Mouse (Mus musculus) kidney, embryonic 16.5 days (tissue): ENCODE data around the gene Zfp451. TPM values are rescaled to one million over a fixed set of nuclear protein-coding genes. Genes with fewer than 3 reads are reported as not detected.

ENCODE experiments used
- ATAC-seq: fragments of 200-750 bp; cut with Nextera tagmentation; 2 replicates; pipeline ENCODE4 v1.8.0; 2017; ENCODE audit warnings: moderate TSS enrichment; ENCODE audit not compliant: low FRiP score, low TSS enrichment
- H3K27ac ChIP-seq: fragments of 300-500 bp; sonication (generic); 2 replicates; pipeline ENCODE4 v1.5.1; 2014; ENCODE audit warnings: low read length
- H3K27me3 ChIP-seq: fragments of 300-500 bp; sonication (generic); 2 replicates; pipeline ENCODE4 v1.6.1; 2014; ENCODE audit warnings: low read length, control low read depth, mixed read lengths; ENCODE audit not compliant: insufficient read depth
- H3K36me3 ChIP-seq: fragments of 300-500 bp; sonication (generic); 2 replicates; pipeline ENCODE4 v1.6.1; 2014; ENCODE audit warnings: low read length, control low read depth, mixed read lengths; ENCODE audit not compliant: insufficient read depth
- H3K4me1 ChIP-seq: fragments of 300-500 bp; sonication (generic); 2 replicates; pipeline ENCODE4 v1.6.1; 2014; ENCODE audit warnings: low read length, control low read depth, mixed read lengths; ENCODE audit not compliant: insufficient read depth
- H3K4me2 ChIP-seq: fragments of 300-500 bp; sonication (generic); replicated peaks from 2 replicates; pipeline ENCODE4 v1.6.1; 2014; ENCODE audit warnings: low read depth, low read length
- H3K4me3 ChIP-seq: fragments of 300-500 bp; sonication (generic); 2 replicates; pipeline ENCODE4 v1.5.1; 2014; ENCODE audit warnings: mild to moderate bottlenecking, low read length
- H3K9ac ChIP-seq: fragments of 300-500 bp; sonication (generic); replicated peaks from 2 replicates; pipeline ENCODE4 v1.6.1; 2014; ENCODE audit warnings: low read length
- H3K9me3 ChIP-seq: fragments of 300-500 bp; sonication (generic); 2 replicates; pipeline ENCODE4 v1.6.1; 2016; ENCODE audit warnings: low read length, control low read depth
- WGBS: fragments of 180-500 bp; shearing (Covaris S2); extraction: QIAGEN DNeasy Blood & Tissue Kit; methylation state at CpG from one replicate; pipeline ENCODE4 v1.1.7; 2014; 5-methylcytosine and 5-hydroxymethylcytosine counted together
- polyA plus RNA-seq: library from polyadenylated mRNA; unstranded; fragments of >200 nt; fragmentation: Nextera tagmentation; extraction: Ambion mirVana; gene quantifications from 2 replicates; pipeline ENCODE4 v1.2.1, GENCODE M21; 2015

The Zfp451 gene
- polyA plus RNA-seq, 1 experiment from 2014 or later, result 26.4 TPM

DNA sequence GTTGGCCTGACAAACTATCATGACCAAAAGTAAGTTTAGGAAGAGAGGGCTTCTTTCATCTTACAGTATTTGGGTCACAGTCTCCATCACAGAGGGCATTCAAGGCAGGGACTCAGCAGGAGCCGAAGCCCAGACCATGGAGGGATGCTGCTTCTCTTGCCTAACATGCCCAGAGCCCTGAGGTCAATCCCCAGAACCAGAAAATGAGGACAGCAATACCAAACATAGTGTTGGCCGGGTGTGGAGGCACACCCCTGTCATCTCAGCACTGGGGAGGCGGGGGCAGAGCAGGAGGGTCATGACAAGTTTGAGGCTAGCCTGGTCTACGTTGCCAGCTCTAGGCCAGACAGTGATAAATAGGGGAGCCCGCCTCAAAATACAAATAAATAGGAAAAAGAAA is 89.3 kb downstream of the Zfp451 start:
- ATAC-seq, result no peak
- Histone ChIP-seq H3K9me3 (no peaks in the 10 kb centered on the region), H3K4me2 (no peak overlapping the region), H3K27me3 (no peaks in the 10 kb centered on the region), H3K36me3 (peaks cover 53% of the 10 kb centered on the region), H3K4me1 (peaks cover 7% of the 10 kb centered on the region), H3K27ac (no peak overlapping the region), H3K9ac (no peak overlapping the region), H3K4me3 (no peak overlapping the region)
- WGBS, result 81% methylated on average over 5 of the region's 5 CpGs

DNA sequence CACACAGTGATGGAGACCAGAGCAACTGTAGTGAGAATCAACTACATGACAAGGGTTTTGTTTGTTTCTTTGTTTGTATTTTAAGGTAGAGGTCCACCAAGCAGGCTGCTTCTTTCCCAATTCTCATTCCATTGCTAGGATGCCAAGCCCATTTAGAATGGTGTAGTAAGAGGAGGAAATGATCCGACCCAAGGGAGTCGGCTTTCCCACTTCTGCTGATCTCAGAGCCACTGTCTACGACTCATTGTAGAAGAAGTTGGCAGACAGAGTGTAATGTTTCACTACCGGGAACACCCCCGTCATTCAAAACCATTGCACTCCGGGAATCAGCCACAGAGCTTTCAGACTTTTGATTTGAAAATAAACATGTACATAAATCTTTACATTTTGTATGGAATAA is 89.9 kb downstream of the Zfp451 start:
- Histone ChIP-seq H3K36me3 (peaks cover 53% of the 10 kb centered on the region), H3K9me3 (no peaks in the 10 kb centered on the region), H3K4me1 (peaks cover 7% of the 10 kb centered on the region), H3K9ac (no peak overlapping the region), H3K4me2 (no peak overlapping the region), H3K27ac (no peak overlapping the region), H3K4me3 (no peak overlapping the region), H3K27me3 (no peaks in the 10 kb centered on the region)
- WGBS, result 32% methylated on average over 6 of the region's 6 CpGs
- ATAC-seq, result no peak

GRCm38 (mm10) chr1:33721020-33721419 is 93.4 kb downstream of the Zfp451 start:
- H3K27ac ChIP-seq, result no peak overlapping the region
- peaks cover 36% of the 10 kb centered on the region for H3K36me3 ChIP-seq
- ATAC-seq, result no peak
- no peaks in the 10 kb centered on the region for H3K9me3 ChIP-seq
- H3K4me2 ChIP-seq, result peak overlapping the region; percentile 73; the same call in 1 of the 2 replicates
- WGBS, result 80% methylated on average over 7 of the region's 7 CpGs
- no peaks in the 10 kb centered on the region for H3K27me3 ChIP-seq
- peak overlapping the region; percentile 18 for H3K4me3 ChIP-seq
- H3K9ac ChIP-seq, result no peak overlapping the region
- H3K4me1 ChIP-seq, result peaks cover 7% of the 10 kb centered on the region

DNA sequence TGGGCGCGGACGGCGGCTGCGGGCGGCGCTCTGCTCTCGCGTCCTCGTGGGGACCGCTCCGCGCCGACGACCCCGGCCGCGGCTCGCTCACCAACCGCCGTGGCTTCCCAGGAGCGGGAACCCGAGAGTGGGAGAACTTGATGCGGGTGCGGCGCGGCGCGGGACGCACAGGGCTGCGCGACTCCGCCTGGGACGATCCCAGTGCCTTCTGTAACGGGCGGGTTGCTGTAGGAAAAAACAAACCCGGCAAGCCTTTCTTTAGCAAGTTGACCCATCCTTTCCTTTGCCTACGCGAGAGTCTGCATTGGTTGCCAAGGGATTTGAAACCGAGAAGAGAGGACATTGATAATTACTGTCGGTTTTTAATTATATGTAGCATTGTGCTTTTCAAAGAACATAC is 94.2 kb downstream of the Zfp451 start:
- peak; percentile 65 for ATAC-seq
- H3K4me3 ChIP-seq, result peak overlapping the region; percentile 86
- H3K36me3 ChIP-seq, result peaks cover 28% of the 10 kb centered on the region
- no peaks in the 10 kb centered on the region for H3K27me3 ChIP-seq
- peak overlapping the region; percentile 73 for H3K4me2 ChIP-seq
- peaks cover 7% of the 10 kb centered on the region for H3K4me1 ChIP-seq
- H3K9me3 ChIP-seq, result no peaks in the 10 kb centered on the region
- H3K9ac ChIP-seq, result peak overlapping the region; percentile 91
- WGBS, result under 1% methylated on average over 39 of the region's 41 CpGs
- peak overlapping the region; percentile 89 for H3K27ac ChIP-seq

- H3K27ac ChIP-seq, result peak within 1 kb of the TSS; percentile 89
- peak within 1 kb of the TSS; percentile 73 for H3K4me2 ChIP-seq
- peak; percentile 97 for ATAC-seq
- H3K4me3 ChIP-seq, result peak within 1 kb of the TSS; percentile 86
- H3K4me1 ChIP-seq, result peaks cover 7% of the 10 kb centered on the region
- peaks cover 23% of the 10 kb centered on the region for H3K36me3 ChIP-seq
- H3K27me3 ChIP-seq, result no peaks in the 10 kb centered on the region
- H3K9ac ChIP-seq, result peak within 1 kb of the TSS; percentile 91
- H3K9me3 ChIP-seq, result no peaks in the 10 kb centered on the region
- under 1% methylated on average over 54 of the region's 54 CpGs for WGBS
Measured at GRCm38 (mm10) chr1:33719733-33720225, 94.6 kb downstream of the Zfp451 start, which contains the start of gene Rab23. Rab23 (plus strand) TSS chr1:33719887.

DNA sequence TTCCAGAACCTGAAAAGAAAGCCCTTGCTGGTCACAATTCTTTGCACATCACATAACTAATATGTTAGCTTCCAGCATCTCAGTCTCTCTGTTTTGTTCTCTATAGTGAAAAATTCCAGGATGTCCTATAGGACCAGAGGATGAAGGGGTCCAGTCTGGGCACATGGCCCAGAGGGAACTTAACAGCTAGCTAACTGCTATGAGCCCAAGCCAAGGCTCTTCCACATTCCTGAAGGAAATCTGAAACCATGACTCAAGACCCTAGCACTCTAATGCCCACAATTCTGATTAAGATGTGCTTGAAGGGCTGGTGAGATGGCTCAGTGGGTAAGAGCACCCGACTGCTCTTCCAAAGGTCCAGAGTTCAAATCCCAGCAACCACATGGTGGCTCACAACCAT is 96.8 kb downstream of the Zfp451 start:
- Histone ChIP-seq H3K4me3 (no peak overlapping the region), H3K27ac (no peak overlapping the region), H3K36me3 (peaks cover 8% of the 10 kb centered on the region), H3K9ac (no peak overlapping the region), H3K4me1 (peaks cover 7% of the 10 kb centered on the region), H3K27me3 (0 out of 2 replicates have a peak, but pooled peaks cover 4% of the 10 kb centered on the region), H3K4me2 (no peak overlapping the region), H3K9me3 (no peaks in the 10 kb centered on the region)
- ATAC-seq, result no peak
- WGBS, result 82% methylated on average over 1 of the region's 1 CpGs

- no peaks in the 10 kb centered on the region for H3K9me3 ChIP-seq
- no peak; the same call in 1 of the 2 replicates for ATAC-seq
- H3K27me3 ChIP-seq, result 0 out of 2 replicates have a peak, but pooled peaks cover 4% of the 10 kb centered on the region
- no peak overlapping the region for H3K9ac ChIP-seq
- no peak overlapping the region for H3K4me3 ChIP-seq
- 6% methylated on average over 10 of the region's 10 CpGs for WGBS
- H3K36me3 ChIP-seq, result no peaks in the 10 kb centered on the region
- no peaks in the 10 kb centered on the region for H3K4me1 ChIP-seq
- H3K27ac ChIP-seq, result no peak overlapping the region
- 0 out of 2 replicates have a peak overlapping the region, but pooled peaks have one; percentile 18 for H3K4me2 ChIP-seq
Measured at GRCm38 (mm10) chr1:33714796-33715195, 99.6 kb downstream of the Zfp451 start.

DNA sequence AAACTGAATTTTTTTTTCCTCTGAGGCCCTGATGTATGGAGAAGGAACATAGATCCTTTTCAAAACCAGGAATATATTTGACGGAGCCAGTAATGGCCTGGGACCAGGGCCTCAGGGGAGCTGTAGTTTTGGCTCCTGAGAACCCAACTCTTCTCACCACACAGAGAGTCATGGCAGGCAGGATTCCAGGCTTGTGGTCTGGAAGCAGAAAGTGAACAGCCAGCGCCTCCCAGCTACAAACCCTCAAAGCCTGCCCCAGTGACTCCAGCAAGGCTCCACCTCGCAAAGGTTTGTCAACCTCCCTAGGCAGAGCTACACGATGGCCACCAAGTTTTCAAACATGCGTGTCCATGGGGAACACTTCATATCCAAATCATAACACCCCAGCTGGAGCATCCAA is 102.4 kb downstream of the Zfp451 start:
- 89% methylated on average over 5 of the region's 5 CpGs for WGBS
- no peak for ATAC-seq
- Histone ChIP-seq H3K4me2 (no peak overlapping the region), H3K9ac (no peak overlapping the region), H3K27me3 (0 out of 2 replicates have a peak, but pooled peaks cover 4% of the 10 kb centered on the region), H3K4me3 (no peak overlapping the region), H3K36me3 (no peaks in the 10 kb centered on the region), H3K27ac (no peak overlapping the region), H3K9me3 (no peaks in the 10 kb centered on the region), H3K4me1 (no peaks in the 10 kb centered on the region)

Other genes with a start within 250 kb of the Zfp451 start
- 35.8 and 36.3 TPM in 2 replicates for gene Prim2, start 144.8 kb downstream of the Zfp451 start, polyA plus RNA-seq
- gene Rab23, start 94.7 kb downstream of the Zfp451 start, polyA plus RNA-seq, result 26.8 and 27.5 TPM in 2 replicates
- 98.1 and 105 TPM in 2 replicates for gene Bag2, start 56.8 kb downstream of the Zfp451 start, polyA plus RNA-seq
- 0.19 and 0.40 TPM in 2 replicates for gene Bend6, start 93.2 kb upstream of the Zfp451 start, polyA plus RNA-seq
- gene Dst, start 93.6 kb upstream of the Zfp451 start, polyA plus RNA-seq, result 23.4 and 28.0 TPM in 2 replicates